Mouse (Mus musculus): ENCODE data around the gene Ncaph2.

Ncaph2 gene

GRCm38 (mm10) chr15:89378831-89379401 is 23.4 kb downstream of the Ncaph2 start, which contains the start of gene Odf3b:
TSS of gene Odf3b (minus strand) at chr15:89379282.
- no peak for DNase-seq (ENCODE audit: low spot score in 2 of 2)

GRCm38 (mm10) chr15:89379429-89379828 is 23.9 kb downstream of the Ncaph2 start:
- no peak for DNase-seq (ENCODE audit: low spot score in 2 of 2)

DNA sequence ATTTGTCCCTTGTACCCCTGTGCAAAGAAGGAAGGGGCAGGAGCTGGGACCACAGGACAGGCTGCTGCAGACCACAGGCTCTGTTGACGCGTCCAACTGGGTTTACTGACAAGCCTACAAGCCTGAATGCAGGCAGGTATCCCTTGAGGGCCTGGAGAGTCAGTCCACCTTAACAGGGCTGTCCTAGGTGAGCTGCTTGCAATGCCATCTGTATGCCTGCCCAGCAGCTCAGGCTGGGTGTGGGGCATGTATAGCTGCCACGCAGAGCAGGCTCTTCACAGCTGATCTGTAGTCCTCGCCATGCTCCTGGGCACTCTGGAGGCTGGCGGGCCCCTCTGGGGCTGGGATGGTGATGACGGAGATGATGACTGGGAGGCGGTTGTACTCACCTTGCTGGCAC is 29.1 kb downstream of the Ncaph2 start, which contains the start of gene Klhdc7b:
TSS of gene Klhdc7b (plus strand) at position 301 of the 400 bp plus-strand sequence.
- no peak for DNase-seq (ENCODE audit: low spot score in 2 of 2)

DNA sequence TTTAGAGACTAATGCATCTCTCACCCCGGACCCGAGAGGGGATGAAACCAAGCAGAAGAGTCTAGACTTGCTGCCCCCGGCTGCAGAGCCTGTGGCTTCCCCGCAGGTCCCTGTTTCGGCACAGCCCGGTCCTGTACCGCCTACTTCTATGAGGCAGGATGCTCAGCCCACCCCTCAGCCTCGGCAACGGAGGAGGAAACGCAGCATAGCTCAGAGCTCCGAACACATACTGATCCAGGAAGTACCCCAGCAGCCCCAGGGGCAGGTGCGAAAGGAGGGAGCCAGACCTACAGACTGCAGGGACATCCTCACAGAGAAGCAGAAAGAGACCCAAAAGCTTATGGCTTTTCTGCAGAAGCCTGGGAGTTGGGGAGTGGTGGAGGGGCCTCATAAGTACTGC is 31.6 kb downstream of the Ncaph2 start:
- no peak for DNase-seq (ENCODE audit: low spot score in 2 of 2)

GRCm38 (mm10) chr15:89390081-89390480 is 34.6 kb downstream of the Ncaph2 start:
- no peak for DNase-seq (ENCODE audit: low spot score in 2 of 2)

- DNase-seq (ENCODE audit: low spot score in 2 of 2): no peak
These were observed 41.4 kb downstream of the Ncaph2 start for GRCm38 (mm10) chr15:89396883-89397282.

DNA sequence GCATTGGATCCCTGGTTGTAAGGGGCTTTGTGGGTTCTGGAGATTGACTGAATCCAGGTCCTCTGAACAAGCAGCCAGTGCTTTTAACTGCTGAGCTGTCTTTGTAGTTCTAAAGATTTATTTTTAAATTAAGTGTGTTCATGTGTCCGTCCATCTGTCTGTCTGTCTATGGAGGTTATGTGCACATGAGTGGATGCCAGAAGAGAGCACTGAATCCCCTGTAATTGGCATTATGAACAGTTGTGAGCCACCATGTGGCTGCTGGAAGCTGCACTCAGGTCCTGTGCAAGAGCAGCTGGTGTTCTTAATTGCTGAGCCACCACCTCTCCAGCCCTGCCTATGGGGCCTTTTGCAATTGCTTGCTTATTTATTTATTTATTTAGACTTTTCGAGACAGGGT is 42.6 kb downstream of the Ncaph2 start:
- DNase-seq (ENCODE audit: low spot score in 2 of 2): no peak

GRCm38 (mm10) chr15:89399716-89400115 is 44.2 kb downstream of the Ncaph2 start:
- DNase-seq (ENCODE audit: low spot score in 2 of 2): no peak

DNA sequence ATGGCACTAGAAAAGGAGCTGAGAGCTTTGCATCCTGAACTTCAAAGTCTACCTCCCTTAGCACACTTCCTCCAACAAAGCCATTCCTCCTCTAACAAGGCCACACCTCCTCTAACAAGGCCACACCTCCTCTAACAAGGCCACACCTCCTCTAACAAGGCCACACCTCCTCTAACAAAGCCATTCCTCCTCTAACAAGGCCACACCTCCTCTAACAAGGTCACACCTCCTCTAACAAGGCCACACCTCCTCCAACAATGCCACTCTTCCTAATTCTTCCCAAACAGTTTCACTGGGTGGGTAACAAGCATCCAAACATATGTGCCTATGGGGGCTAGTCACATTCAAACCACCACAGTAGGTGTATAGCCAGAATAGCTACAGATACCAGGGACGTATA is 47.0 kb downstream of the Ncaph2 start:
- DNase-seq (ENCODE audit: low spot score in 2 of 2): no peak

DNA sequence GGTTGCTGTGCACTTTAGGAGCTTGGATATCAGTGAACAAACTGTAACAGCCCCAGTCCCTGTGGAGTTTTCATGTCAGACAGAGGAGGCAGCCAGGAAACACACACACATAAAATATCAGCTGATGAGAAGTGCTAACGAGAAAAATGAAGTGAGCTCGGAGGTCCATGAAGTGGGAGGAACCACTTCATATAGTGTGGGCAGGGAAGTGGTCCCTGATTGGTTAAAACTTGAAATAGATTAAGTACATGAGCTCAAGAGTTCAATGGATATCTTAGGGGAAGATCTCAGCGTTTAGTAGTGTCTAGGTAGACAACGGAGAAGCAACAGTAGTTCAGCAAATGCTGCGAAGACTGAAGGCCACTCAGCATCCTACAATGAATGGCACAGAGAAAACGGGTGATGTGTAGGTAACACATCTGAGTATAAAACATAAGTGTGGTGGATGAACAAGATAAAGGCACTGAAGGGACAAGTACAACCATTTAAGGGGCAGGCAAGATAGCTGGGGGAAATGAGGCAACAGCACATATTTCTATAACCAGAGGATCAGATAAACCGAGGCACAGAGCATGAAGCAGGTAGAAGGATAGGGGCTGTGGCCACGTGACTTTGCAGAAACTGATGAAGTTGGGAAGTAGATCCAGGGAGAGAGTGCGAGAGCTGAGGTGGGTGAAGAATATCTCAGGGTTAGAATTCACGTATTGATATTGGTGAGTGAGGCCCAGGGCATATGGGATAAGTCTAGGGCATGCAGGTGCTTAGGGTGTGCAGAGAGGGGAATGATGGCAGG is 49.5 kb downstream of the Ncaph2 start:
- no peak for DNase-seq (ENCODE audit: low spot score in 2 of 2)

DNA sequence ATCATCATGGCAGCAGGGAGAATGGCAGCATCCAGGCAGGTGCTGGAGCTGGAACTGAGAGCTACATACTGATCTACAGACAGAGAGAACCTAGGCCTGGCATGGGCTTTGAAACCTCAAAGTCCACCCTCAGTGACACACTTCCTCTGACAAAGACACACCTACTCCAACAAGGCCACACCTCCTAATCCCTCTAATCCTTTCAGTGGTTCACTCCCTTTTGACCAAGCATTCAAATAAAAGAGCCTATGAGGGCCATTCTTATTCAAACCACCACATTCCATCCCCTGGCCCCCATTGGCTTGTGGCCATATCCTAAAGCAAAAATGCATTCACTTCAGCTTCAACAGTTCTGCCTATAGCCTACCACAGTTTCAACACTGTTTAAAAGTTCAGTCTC is 51.2 kb downstream of the Ncaph2 start:
- DNase-seq (ENCODE audit: low spot score in 2 of 2): no peak

- DNase-seq (ENCODE audit: low spot score in 2 of 2): no peak
These were observed 54.6 kb downstream of the Ncaph2 start, which contains the start of gene Syce3 for GRCm38 (mm10) chr15:89410118-89410517. TSS of gene Syce3 (minus strand) at chr15:89410503.

- DNase-seq (ENCODE audit: low spot score in 2 of 2): no peak
These were observed 59.8 kb downstream of the Ncaph2 start for GRCm38 (mm10) chr15:89415282-89415681.

DNA sequence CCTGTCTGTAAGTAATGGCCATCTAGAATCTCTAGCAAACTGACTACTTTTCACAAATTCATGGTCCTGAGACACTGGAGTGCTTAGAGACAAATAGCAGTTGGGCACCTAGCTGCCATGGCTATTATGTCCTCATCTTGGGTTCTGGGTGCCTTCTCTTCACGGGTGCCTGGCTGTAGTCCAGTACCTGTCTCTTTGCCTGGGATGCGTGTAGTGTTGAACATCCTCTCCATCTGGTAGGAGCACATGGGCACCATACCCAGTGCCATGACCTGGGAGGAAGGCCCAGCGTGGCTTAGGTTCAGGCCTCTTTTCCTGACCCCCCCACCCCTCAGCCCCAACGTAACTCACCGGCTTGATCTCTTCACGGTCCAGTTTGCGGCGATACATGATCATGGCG is 66.4 kb downstream of the Ncaph2 start:
- no peak for DNase-seq (ENCODE audit: low spot score in 2 of 2)

All from right cerebral cortex, postnatal 36 days (tissue).